Mouse (Mus musculus) left cerebral cortex, adult 2 months (tissue): ENCODE results near the gene Skida1. TPM values are rescaled to one million over a fixed set of nuclear protein-coding genes. Genes with fewer than 3 reads are reported as not detected.

Source experiments
- DNase-seq, 2 experiments: peaks; one replicate each; pipeline ENCODE4 v3.0.0; 2021 to 2022; ENCODE audit warnings: low spot score in 2 of 2, mixed read lengths in 1 of 2; ENCODE audit errors: extremely low spot score in 1 of 2
- H3K27ac ChIP-seq: fragments of 200-600 bp; 2 replicates; pipeline ENCODE4 v1.8.1; 2022
- H3K4me3 ChIP-seq: fragments of 200-600 bp; 2 replicates; pipeline ENCODE4 v1.8.1; 2022
- CTCF ChIP-seq: fragments of 200-600 bp; IDR thresholded peaks from 2 replicates; pipeline ENCODE4 v1.8.1; 2022; ENCODE audit warnings: antibody characterized with exemption, mild to moderate bottlenecking, moderate library complexity
- intact Hi-C: fragments of 180-260 bp; cut with DNase I; formaldehyde crosslinking; loops from one replicate; pipeline ENCODE4 v1.15.1; 2025
- microRNA-seq, 2 experiments: library from miRNA; unstranded; fragments of <30 nt; microRNA quantifications; one replicate each; pipeline ENCODE4 v1.2.0; 2021
- total RNA-seq, 2 experiments: library from RNA; stranded (reverse); gene quantifications; 2 replicates each; pipeline ENCODE4 v1.2.3; 2021

Skida1 gene
- total RNA-seq, 2 experiments from 2014 or later, result 7.4 to 8.0 TPM

DNA sequence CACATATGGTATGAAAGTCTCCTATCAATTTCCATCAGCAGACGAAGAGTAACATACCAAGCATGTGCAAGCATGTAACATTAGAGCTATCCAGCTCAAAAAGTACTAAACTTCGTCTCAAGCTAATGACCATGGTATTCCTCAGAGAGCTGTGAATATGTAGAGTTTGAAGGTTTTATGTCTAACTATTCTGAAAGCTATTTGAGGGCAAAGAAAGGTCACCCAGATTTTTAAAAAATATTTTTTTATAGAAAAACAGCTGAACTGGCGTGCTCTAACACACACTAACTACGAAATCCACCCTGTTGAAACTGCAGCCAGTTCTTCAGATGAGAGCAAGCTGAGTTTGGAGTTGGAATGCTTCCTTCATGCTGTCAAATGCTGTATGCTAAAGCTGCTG is 44.6 kb downstream of the Skida1 start:
- no peak overlapping the region for H3K27ac ChIP-seq
- intact Hi-C loops, result no loop called here
- no peak for TF ChIP-seq CTCF
- no peak overlapping the region for H3K4me3 ChIP-seq
- DNase-seq, result no peak

DNA sequence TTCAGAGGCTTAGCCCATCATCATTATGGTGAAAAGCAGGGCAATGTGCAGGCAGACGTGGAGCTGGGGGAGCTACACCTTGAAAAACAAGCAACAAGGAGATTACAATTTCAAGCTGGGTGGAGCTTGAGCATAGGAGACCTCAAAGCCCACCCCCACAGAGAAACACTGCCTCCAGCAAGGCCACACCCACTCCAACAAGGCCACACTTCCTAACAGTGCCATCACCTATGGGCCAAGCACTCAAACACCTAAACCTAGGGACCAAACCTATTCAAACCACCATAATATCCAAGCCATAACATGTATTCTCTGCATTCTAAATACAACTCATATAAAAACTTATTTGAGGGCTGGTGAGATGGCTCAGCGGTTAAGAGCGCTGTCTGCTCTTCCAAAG is 46.5 kb downstream of the Skida1 start:
- no peak overlapping the region for H3K27ac ChIP-seq
- TF ChIP-seq CTCF, result no peak
- no peak for DNase-seq
- intact Hi-C loops, result no loop called here
- no peak overlapping the region for H3K4me3 ChIP-seq

DNA sequence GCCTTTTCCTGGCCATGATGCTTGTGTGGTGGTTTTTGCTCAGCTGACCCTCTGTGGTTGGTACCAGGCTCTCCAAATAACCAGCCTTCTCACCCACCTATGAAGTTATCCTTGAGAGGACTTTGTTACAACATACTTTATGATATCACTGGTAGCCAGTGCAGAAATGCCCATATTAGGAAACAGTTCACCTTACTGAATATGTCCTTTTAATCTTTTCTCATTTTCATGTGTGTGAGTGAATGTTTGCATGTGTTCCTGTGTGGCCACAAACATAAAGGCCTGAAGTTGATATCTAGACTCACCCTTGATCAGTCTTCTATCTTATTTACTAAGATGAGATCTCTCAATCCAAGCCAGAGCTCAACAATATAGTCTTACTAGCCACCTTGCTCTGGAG is 52.0 kb downstream of the Skida1 start, which contains the start of gene H2al2a:
TSS of gene H2al2a (minus strand) at position 101 of the 400 bp plus-strand sequence.
- TF ChIP-seq CTCF, result no peak
- Histone ChIP-seq H3K4me3 (no peak within 1 kb of the TSS), H3K27ac (no peak within 1 kb of the TSS)
- DNase-seq, result no peak
- intact Hi-C loops, result no loop called here

Small RNA genes lying within 50 kb of the gene (microRNA-seq; reads per million reads assigned to microRNA genes)
- 0.48 to 2.4 reads per million in 2 experiments for gene Mir7655

Other genes starting within 250 kb of the Skida1 start
- not detected for gene H2al2a, start 52.1 kb downstream of the Skida1 start, total RNA-seq
- gene A930004D18Rik, start 11.3 kb downstream of the Skida1 start, total RNA-seq, result 1 to 10 TPM; 2.7 to 5.0 TPM
- gene Mllt10, start 6.2 kb upstream of the Skida1 start, total RNA-seq, result 10 to 100 TPM; 51.6 to 52.1 TPM